Mouse (Mus musculus) WW6 (cell line): ENCODE data around the gene E130218I03Rik.

ENCODE experiments used
- DNase-seq: peaks from one replicate; pipeline ENCODE4 v3.0.0-alpha.2; 2013; ENCODE audit warnings: low read depth, low spot score

The E130218I03Rik gene

DNA sequence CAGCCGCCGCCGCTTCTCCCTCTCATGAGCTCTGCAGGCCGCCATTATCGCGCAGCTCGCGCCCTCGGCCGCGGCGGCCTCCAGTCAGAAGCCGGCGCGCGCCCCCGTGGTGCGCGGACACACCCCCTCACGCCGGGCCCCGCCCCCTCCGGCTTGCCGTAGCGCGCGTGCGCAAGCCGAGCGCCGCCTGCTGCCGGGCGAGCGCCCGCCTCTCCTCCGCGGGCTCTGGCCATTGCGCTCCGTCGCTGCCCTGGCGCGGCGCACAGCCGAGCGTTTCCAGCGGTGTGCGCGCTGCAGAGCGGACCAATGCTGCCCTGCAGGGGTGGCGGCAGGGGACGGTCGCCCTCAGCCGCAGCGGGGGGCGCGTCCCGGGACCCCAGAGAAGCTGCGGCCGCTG is 43.7 kb downstream of the E130218I03Rik start:
- peak; percentile 69 for DNase-seq

DNA sequence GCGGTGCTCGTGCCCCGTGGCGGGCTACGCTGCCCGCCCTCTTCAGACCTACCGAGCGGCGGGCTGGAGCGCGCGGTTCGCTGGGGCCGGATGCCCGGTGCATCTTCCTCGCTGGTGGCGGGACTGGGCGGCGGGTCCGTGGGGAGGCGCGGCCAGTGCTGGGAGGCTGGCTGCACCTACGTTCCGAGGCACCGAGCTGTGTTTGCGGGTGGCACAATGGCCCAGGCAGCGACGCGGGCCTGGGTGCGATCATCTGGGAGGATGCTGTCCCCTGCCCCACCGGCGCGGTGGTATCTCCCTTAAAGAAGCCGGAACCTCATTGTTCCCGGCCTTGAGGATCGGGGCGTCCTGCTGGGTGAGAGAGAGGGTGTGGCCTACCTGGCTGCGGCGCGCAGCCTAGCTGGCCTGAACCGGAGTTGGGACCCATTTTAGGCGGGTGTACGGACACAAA is 44.1 kb downstream of the E130218I03Rik start, which contains the start of gene Pdik1l:
Gene Pdik1l (minus strand): TSS at position 321 of the 451 bp plus-strand sequence.
- peak; percentile 87 for DNase-seq

DNA sequence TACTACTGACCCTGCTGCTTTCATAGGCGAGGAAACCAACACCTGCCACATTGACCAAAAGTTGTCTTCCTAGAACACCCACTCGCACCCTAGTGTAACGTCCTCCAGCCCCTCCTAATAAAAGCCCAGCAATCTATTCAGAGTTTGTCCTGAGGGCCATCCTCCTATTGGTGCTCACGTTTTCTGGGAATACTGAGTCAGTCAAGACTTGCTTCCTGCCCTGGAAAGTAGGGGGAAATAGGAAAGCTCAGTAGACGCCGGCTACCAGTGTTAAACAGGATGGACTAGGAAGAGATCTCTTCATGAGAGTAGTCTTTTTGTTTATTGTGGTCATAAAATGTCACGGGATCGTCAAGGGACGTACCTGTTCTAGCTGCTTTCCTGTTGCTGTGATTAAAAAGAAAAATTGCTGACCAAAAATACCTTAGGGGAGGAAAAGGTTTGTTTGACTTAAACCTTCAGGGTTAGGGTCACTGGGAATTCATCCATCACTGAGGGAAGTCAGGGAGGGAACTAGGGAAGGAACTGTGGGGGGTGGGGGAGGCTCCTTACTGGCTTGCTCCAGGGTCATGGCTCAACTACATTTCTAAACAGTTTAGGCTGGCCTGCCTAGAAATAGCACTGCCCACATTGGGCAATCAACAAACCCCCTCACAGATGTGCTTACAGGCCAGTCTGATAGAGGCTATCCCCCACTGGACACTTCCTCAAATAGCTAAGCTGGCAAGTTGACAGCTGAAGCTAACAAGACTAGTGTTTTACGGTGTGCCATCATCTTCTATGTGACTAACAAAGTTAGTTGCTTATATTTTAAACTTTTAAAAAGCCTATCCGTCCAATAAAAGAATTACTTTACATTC is 45.2 kb downstream of the E130218I03Rik start:
- DNase-seq, result no peak

DNA sequence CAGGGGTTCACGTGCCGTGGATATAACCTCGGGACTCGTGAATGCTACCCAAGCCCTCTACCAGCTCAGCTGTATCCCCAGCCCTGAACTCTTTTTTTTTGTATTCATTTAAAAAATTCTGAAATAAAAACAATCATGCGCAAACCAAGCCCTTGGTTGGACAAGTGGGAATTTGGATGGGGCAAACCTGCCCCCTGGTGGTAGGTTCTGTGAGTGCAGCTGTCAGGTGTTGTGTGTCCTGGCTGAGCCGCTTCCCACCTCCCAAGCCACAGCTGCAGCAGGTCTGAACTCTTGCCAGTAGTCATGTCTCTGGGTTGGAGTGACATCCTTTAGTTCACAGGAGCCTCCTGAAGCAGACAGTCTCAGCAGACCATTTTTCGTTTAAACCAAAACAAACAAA is 48.6 kb downstream of the E130218I03Rik start:
- DNase-seq, result peak; percentile 42

DNA sequence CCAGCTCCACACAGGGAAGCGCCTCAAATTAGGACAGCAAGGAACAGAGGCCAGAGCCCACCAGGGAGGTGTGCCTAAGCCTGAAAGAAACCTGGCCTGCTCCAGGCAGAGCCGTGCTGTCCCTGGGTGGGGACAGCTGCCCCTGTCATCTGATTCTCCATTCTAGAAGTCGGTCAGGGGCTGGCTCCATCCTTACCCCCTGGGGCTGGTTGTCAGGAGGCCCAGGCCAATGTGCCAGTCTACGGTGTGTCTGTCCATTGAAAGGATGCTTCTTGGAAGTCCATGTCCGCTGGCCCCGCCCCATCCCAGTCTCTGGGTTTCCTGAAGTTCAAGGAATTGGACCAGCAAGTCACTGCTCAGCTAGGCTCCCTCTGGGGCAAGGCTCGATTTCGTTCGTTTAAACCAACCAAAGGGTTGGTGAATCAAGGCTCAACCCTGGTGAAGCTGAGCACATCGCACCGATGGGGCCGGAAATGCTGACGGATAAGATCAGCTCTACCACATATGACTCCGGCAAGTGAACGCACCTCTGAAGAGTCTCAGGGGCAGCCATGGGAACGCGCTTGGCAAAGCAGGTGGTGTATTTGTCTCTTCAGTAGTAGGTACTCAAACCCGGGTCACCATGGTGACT is 49.7 kb downstream of the E130218I03Rik start:
- DNase-seq, result no peak

DNA sequence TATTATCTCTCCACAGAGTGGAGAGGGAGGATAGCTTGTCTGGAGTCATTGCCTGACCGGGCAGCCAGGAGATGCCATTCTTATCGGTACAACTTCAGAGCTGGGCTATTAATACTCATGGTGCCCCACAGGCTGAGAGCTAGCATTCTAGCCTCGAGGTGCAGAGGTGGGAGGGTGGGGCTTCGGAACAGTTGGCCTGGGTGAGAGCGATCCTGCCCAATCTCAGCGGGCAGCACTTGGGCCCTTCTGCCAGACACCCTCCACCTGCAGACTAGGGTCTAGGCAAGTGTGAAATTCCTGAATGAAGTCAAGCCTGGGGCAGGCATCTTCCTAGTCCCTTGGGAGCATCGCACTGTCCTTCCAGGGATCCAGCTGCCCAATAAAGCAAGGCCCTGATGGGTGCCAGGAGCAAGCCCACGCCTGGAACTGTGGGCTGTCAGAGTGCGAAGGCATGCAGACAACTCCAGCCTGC is 50.3 kb downstream of the E130218I03Rik start:
- no peak for DNase-seq
